Mouse (Mus musculus) liver, postnatal 0 days (tissue): ENCODE results near the gene Gpc1.

Experiments
- CTCF ChIP-seq: sonication (generic); IDR thresholded peaks from 2 replicates; pipeline ENCODE4 v1.5.1; 2016; ENCODE audit warnings: antibody characterized with exemption, low read depth
- EP300 ChIP-seq: IDR thresholded peaks from 2 replicates; pipeline ENCODE4 v1.6.1; 2016; ENCODE audit warnings: antibody characterized with exemption, low read depth, mild to moderate bottlenecking

GRCm38 (mm10) chr1:92888901-92889655, 57.6 kb downstream of the Gpc1 start:
- TF ChIP-seq CTCF (no peak), EP300 (no peak)
